Mouse (Mus musculus) megakaryocyte progenitor cell, adult 5-6 weeks (primary cell): ENCODE results near the gene Mrrf. TPM values are rescaled to one million over a fixed set of nuclear protein-coding genes. Genes with fewer than 3 reads are reported as not detected.

Experiments used
- ATAC-seq: replicated peaks from 2 replicates; pipeline ENCODE4 v1.8.0; 2016; ENCODE audit warnings: mild to moderate bottlenecking, moderate TSS enrichment, inconsistent platforms; ENCODE audit not compliant: poor library complexity
- total RNA-seq, 2 experiments: library from RNA; stranded (forward) in 1 of 2; stranded (reverse) in 1 of 2; fragments of 157-497, 149-512 nt in 1 of 2; fragments of 200-1000 nt in 1 of 2; gene quantifications; 2 replicates each; pipeline versions ENCODE4 v1.2.3 to v1.2.4; 2015 to 2017

Gene Mrrf
- total RNA-seq (2015): 21.4 and 21.6 TPM in 2 replicates
- 23.5 and 24.4 TPM in 2 replicates for total RNA-seq (2017)

DNA sequence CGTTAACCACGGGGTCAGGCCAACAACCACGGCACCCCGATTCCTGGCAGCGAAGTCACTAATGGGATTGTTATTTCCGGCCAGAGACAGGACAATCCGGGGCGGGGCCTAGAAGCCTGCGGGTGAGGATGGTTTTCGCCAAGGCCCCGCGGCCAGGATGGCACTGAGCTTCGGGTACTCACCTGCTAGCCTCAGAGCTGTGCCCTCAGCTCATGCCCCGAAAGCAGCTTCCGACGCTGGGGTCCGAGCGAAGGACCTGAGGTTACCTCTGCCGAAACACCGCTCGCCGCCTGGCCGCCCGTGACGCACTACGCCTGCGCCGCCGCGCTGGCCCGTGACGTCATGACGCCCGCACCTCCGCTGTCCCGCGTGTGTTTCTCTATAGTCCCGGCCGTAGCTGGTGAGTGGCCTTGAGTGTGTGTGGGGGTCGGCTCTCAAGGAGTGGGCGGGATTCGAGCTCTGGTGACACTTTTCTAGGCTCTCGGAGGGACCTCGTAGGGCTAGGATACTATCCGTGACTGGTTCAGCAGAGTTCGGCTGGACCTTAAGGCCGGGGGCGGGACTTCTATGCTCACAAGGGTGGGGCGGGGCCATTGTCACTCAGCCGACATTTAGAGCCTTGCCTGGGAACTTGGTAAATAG lies at the start of gene Mrrf, which contains the start of gene Rbm18:
TSS of gene Mrrf (plus strand) at position 90 of the 642 bp plus-strand sequence.
TSS of gene Rbm18 (minus strand) at position 474 of the 642 bp plus-strand sequence.
- ATAC-seq: peak; percentile 96

GRCm38 (mm10) chr2:36089190-36089589 lies 47.0 kb upstream of the Mrrf start:
- no peak for ATAC-seq

- peak; percentile 81 for ATAC-seq
These were observed 45.1 kb upstream of the Mrrf start for GRCm38 (mm10) chr2:36090853-36091741.

GRCm38 (mm10) chr2:36092748-36093147 lies 43.4 kb upstream of the Mrrf start:
- no peak for ATAC-seq

DNA sequence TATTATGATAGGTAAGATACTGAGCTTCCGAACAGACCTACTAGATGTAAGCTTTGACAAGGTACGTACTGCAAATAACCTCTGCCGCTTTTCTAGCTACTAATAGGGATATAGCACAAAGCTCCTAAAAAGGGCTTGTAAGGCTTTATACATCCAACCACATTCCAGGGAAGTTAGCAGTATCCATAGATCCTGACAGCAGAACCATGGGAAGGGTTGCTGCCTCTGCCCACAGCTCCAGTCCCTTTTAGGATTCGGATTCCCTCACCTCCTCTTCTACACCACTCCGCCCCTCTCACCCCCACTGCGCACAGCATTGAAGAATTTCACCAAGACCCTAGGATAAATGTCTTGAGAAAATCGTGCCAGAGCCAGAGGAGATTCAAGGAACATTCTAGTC lies 42.9 kb upstream of the Mrrf start:
- ATAC-seq: no peak

GRCm38 (mm10) chr2:36093914-36094475 lies 42.2 kb upstream of the Mrrf start:
- ATAC-seq: no peak

DNA sequence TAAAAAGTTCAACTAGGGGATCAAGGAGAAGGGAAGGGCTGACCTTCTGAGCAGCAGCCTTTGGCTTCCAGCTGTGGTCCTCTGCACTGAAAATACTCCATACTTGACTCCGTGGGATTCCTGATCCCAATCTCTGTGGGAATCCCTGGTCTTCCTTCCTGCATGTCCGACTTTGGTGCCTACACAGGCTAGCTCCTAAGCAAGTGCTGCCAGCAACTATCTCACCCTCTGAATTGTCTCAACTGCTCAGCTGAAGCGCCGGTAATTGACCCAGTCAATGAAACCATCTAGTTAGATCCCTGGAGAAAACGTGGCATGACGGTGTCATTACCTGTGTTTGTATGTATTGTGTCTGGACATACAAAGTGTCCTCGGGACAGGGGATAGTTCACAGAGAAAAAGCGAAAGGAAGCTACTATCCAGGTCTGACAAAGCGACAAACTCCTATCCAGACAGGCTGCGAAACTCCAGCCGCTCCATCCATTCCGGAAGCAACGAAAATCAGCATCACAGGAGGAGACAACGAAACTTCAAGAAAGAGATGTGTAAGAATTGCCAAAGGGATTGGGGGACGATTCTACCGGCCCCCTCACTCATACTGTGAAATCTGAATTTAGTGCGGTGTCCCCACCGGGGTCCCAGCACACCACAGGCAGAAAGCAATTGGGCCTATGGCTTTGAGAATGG lies 38.9 kb upstream of the Mrrf start:
- no peak for ATAC-seq

GRCm38 (mm10) chr2:36098021-36098420 lies 38.2 kb upstream of the Mrrf start:
- ATAC-seq: no peak

GRCm38 (mm10) chr2:36099739-36100138 lies 36.5 kb upstream of the Mrrf start:
- no peak for ATAC-seq

- no peak for ATAC-seq
These were observed 34.2 kb upstream of the Mrrf start for GRCm38 (mm10) chr2:36101866-36102558.

GRCm38 (mm10) chr2:36102559-36102946 lies 33.6 kb upstream of the Mrrf start:
- 0 out of 2 replicates have a peak, but pooled peaks have one; percentile 29 for ATAC-seq

- no peak for ATAC-seq
These were observed 33.1 kb upstream of the Mrrf start for GRCm38 (mm10) chr2:36103069-36103554.

DNA sequence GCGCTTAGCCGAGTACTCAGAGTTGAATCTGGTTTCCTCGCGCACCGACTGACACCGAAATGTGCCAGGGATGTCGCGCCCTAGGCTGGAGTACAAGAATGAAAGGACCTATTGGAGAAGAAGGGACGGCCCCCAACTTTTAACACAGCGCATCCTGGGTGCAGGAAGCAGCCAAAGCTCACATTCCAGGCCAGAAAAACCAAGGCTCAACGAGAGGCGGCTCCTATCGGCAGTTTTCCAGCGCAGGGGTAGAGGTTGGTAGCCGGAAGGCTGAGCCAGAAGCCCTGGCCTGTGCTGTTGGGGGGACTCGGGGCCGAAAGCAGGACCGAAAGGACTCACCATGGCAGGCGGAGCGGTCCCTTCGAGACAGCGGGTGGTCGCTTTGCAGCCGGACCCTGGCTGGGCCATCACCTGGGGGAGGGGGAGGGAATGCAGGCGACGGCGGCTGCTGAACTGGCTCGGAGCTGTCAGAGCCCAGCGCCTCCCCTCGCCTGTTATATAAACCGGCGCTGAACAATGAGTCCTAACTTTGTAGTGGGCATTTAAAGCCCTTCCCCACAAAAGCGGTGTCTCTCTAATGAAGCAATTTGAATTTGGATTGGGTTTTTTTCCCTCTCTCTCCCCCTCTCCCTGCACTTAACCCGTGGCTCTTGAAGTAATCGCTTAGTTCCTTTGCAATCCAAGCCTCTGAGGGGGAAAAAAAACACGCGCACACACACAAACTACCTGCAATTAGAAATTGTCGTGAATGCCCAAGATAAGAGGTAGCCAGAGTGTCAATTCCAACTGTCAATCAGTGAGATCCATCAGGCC lies 32.4 kb upstream of the Mrrf start:
- no peak for ATAC-seq

DNA sequence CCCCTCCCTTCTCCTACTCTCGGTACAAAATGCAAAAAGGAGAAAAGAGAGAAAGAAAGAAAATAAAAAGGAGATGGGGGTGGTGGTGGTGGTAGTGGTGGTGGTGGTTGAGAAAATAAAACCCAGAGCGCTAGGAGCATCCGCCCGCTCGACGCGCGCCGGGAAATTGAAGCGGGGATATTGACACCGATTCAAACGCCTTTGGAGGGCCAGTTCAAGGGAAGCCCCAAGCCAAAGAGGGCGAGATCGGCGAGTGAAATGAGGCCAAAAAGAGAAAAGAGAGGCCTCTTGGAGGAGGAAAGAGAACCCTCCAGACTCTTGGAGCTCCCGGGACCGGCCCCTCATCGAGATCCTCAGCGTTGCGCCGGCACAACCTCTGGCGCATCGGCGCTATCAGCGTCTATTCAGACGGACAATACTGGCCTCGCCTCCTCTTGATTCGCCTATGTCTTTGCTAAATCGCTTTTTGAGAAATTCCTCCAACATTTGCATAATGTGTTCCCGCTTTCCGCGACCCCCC lies 31.7 kb upstream of the Mrrf start:
- no peak for ATAC-seq

GRCm38 (mm10) chr2:36104956-36105741 lies 31.0 kb upstream of the Mrrf start, which contains the start of gene Lhx6:
Gene Lhx6 (minus strand): TSS chr2:36105408.
- ATAC-seq: peak; percentile 41; the same call in 1 of the 2 replicates

GRCm38 (mm10) chr2:36108615-36109014 lies 27.6 kb upstream of the Mrrf start:
- no peak for ATAC-seq

GRCm38 (mm10) chr2:36112632-36113031 lies 23.6 kb upstream of the Mrrf start:
- ATAC-seq: no peak

GRCm38 (mm10) chr2:36126795-36127429 lies 9.3 kb upstream of the Mrrf start:
- ATAC-seq: 0 out of 2 replicates have a peak, but pooled peaks have one; percentile 31
